Mouse (Mus musculus): ENCODE measurements around the gene Ing5.
"Not testable (repeated sequence)": the region's sequence is repeated elsewhere in the genome, so short reads cannot be mapped to it uniquely, and the experiment has no call there.

The Ing5 gene

DNA sequence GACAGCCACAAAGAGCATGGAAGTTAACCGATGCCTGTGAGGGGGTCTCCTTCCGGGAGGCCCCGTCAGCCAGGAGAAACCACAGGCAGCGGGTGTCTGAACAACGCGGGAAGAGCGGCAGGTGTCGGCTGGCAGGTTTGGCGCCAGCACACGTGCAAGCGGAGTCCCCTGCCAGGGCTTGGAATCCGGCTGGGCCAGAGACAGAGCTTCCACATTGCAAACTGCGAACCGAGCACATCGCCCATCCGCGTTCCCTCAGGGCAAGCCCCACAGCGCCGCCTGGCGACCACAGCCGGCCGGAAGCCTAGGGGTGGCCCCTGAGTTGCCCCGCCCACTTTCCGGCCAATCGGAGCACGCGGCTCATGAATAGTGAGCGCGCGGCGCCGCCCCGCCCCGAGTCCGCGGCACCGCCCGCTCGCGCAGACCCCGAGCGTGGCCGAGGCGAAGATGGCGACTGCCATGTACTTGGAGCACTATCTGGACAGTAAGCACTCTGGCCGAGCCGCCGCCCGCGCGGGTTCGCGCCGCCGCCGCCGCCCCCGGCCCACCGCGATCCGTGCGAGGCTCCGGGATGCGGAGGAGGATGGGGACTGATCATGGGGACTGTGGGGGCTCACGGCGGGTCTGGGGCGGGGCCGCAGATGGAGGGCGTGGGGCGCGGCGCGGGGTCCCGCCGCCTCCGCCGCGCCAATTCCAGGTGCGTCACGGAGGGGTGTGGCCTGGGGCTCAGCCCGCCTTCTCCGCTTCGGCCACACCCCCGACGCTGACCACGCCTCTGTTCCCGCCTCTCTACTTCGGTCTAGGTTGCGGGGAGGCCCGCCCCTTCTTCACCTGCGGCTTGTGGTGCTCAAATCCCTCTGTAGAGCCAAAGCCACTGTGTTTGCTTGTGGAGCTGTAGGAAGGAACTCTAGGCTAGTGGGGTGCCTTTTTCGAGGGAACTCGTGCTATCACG is at the start of gene Ing5:
Ing5 (plus strand) TSS at position 410 of the 952 bp plus-strand sequence.
- peak; percentile 100 for DNase-seq

DNA sequence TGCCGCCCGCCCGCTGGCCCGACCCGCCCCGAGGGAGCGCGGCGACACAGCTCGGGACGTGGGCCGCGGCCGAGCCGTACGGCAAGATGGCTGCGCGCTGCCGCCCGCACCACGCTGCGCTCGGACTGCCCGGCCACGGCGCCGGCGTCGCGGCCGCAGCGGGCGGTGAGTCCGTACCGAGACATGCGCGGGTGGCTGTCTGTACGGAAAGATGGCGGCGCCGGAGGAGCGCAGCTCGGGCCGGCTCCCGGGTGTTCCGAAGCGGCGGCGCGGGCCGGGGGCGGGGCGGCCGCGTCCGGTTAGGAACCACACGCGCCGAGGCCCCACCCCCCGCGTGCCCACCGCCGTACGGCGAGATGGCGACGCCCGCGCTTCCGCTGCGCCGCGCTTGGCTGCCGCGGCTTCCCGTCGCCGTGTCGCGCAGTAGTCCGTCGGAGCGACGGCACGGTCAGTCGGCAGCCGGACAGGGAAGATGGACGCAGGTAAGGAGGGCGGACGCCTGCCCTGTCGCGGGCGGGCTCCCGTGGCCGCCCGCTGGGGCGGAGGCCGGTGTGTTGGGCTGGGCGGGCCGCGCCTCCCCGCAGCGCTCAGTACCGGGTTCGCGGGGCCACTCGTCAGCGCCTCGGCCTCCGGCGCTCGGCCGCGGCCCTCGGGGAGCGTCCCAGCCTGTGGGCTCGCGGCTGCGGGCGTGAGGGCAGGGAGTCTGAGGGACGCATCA is 49.0 kb upstream of the Ing5 start, which contains the start of gene Thap4:
Thap4 (minus strand) TSS at position 292 of the 718 bp plus-strand sequence.
- DNase-seq, result peak; percentile 95

DNA sequence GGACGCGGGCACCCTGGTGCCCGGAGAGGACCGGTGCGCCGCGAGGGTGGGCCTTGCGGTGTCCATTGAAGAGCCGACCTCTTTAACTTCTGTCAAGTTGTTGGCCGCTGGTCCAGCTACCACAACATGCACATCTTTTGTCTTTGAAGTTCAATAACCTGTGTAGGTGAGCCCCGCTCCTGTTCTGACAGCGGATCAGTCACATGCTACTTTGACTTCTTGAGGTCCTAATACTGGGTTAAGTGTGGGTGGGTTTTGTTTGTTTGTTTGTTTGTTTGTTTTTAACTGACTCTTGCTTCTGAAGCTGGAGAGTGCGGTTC is 48.5 kb upstream of the Ing5 start:
- no peak for DNase-seq

DNA sequence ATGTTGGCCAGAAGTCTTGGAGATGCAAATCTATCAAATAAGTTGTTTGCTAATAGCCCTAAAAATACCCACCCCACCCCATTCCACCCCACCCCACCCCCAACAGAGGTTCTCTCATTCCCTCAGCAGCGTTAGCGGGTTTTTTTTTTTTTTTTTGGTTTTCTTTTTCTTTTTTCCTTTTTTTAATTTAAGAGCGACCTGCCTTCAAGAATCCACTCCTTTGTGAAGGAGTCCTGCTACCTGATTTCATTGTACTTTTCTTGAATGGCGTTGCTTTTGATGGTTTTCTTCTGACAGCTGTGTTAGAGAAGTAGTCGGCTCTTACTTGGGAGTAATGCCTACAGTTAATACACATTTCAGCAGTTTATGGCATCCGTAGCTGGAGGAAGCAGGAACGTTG is 48.1 kb upstream of the Ing5 start:
- no peak for DNase-seq

DNA sequence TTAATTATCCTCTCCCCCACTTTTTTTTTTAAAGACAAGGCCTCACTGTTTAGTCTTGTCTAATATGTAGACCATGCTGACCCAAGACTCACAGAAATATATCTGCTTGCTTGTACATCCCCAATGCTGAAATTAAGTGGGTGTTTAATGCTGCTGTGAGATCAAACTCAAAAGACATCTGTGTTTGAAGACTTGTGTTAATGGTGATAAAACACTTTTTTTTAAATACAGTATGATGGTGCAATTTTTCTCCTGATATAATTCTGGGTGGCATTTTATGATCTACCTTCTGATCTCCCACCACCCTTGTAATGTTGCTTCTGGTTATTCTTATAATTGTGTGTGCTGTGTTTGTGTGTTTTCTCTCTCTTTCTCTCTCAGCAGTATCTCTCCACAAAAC is 47.6 kb upstream of the Ing5 start:
- no peak for DNase-seq

DNA sequence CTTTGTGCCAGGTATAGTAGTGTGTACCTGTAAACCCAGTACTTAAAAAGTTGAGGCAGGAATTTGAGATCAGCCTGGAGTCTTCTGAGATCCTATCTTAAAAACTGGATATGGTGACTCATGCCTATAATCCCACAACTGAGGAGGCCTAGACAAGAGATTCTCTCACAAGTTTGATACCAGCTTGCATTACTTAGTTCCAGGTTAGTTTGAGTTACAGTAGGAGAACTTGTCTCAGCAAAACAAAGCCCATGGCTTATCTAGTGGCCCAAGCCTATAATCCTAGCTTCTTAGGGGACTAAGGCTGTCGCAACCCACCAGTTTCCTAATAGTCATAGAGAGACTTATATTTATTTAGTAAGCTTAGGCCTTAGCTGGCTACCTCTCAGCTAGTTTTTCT is 43.7 kb upstream of the Ing5 start:
- DNase-seq, result no peak

DNA sequence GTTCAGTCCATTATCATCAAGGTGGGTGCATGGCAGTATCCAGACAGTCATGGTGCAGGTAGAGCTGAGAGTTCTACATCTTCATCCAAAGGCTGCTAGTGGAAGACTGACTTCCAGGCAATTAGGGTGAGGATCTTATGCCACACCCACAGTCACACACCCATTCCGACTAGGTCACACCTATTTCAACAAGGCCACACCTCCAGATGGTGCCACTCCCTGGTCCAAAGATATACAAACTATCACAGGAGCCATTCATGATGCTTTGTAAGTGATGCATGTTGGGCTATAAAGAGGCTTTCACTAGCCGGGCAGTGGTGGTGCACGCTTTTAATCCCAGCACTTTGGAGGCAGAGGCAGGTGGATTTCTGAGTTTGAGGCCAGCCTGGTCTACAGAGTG is 40.2 kb upstream of the Ing5 start:
- DNase-seq, result not testable (repeated sequence)

DNA sequence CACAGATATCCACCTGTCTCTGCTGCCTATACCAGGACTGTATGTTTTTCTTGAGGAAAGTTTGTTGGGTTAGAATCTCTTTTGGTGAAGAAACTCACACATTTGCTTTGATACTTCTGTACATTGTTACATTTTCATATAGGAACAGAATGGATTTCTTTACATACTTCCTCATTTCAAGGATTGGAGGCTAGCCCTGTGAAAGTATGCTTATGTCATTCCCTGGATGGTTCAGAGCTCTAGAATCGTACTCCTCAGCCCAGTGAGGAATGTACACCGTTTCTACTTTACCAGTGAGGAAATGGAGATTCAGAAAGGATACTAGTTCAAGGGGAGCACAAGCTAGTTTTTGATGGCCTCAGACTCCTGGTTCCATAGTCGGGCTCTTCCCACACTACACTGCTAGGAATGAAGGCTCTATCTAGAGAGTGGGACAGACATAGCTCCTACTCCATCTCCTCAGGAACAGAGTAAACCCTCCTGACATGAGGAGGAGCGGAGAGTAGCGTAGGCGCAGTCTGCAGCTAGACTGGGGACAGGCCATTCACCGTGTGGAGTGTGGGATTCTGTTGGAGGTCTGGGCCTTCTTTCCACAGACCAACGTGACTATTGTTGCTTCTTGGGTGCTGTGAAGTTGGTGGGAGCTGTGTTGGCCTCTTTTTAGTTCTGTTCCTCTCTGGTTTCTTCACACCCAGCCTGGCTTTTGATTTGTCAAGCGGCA is 38.7 kb upstream of the Ing5 start:
- no peak for DNase-seq

DNA sequence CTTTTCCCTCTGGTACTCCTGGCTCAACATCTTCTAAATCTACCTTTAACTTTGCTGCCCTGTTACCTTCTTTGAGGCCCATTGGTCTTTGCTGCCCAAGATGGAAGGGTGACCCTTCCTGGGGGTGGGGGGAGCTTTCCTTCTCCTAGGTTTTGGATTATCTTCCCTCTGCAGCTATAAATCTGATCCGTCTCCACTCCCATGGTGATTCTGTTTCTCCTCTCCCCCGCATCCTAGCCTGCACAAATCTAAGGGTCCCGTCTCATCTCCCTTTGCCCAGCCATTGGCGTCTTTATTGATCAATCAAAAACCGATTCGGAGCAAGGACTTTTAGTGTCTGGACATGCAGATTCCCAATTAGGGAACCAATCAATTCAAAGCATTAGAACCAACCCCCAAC is 36.2 kb upstream of the Ing5 start:
- no peak for DNase-seq

DNA sequence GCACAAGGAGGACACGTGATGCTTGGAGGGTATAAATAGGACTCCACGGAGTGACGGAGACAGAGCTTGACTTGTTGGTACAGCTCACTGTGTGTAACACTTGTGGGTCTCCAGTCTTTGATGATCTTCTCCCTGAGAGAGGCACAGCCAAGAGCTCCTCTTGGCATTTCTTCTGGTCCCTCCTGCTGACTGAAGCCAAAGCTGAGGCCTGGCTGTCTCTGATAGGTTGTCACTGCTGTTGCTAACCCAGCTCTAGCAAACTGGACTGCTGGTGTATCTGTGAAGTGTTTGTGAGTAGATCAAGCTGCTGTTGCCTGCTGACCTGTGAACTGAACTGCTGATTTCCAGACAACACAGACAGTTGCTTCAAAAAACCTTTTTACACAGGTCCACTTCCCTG is 33.9 kb upstream of the Ing5 start:
- DNase-seq, result no peak

DNA sequence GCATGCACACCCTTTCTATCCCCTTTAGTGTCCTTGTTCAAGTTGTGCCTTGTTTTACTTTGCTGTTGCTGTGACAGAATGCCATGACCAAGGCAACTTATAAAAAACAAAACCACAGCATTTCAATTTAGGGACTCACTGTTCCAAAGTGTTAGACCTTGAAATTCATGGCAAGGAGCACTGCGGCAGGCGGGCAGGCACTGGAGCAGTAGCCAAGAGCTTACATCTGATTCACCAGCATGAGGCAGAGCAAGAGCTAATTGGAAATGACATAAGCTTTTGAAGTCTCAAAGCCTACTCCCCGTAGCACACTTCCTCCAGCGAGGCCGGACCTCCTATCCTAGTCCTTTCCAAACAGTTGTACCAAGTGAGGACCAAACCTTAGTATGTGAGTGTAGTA is 27.1 kb upstream of the Ing5 start:
- no peak for DNase-seq

DNA sequence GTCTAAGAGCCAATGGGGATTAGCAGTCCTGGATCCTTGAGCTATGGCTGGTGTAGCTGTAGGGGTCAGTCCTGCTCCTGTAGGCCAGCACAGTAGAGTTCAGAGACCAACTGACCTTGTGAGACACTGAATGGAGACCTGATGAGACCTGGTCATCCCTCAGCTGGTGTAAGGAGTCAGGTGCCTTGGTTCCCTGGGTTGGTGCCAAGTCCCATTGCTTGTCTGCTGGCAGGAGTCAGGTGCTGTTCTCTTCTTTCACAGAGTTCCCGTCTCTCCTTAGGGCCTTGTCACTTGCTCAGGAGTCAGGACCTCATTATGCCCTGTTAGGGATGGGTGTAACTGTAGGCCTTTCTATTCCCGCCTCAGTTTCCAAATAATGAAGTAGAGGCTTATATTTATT is 16.9 kb upstream of the Ing5 start:
- no peak for DNase-seq

DNA sequence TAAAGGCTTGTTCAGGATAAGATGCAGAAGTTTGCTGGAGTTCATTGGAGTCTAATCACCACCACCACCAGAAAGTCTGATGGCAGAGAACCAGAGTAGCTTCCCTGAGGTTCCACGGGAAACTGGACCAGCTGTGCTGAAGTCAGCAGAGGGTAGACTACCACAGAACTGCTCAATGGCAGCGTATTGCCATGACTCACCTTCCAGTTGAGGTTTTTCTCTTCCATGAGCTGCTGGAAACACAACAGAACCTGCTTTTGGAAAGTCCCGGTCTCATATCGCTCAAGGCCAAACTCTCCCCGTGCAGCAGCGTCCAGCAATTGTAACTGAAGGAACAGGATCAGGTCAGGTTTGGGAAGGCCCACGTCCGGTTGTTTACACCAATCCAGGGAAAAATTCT is 9.2 kb upstream of the Ing5 start:
- no peak for DNase-seq

DNA sequence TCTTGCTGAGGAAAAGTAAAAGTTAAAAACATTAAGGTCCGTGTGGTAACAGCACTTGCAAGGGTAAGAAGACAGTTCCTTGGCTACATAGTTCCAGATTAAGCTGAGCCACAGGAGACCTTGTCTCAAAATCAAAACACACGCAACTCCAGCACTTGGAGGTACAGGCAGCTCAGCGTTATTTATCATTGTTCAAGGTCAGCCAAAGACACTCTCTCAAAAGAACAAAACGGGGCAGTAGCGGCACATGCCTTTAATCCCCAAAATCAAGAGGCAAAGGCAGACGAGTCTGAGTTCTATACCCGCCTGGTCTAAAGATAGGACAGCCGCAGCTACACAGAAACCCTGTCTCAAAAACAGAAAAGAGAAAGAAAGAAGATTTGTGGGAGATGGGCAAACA is 7.9 kb upstream of the Ing5 start:
- DNase-seq, result no peak

DNA sequence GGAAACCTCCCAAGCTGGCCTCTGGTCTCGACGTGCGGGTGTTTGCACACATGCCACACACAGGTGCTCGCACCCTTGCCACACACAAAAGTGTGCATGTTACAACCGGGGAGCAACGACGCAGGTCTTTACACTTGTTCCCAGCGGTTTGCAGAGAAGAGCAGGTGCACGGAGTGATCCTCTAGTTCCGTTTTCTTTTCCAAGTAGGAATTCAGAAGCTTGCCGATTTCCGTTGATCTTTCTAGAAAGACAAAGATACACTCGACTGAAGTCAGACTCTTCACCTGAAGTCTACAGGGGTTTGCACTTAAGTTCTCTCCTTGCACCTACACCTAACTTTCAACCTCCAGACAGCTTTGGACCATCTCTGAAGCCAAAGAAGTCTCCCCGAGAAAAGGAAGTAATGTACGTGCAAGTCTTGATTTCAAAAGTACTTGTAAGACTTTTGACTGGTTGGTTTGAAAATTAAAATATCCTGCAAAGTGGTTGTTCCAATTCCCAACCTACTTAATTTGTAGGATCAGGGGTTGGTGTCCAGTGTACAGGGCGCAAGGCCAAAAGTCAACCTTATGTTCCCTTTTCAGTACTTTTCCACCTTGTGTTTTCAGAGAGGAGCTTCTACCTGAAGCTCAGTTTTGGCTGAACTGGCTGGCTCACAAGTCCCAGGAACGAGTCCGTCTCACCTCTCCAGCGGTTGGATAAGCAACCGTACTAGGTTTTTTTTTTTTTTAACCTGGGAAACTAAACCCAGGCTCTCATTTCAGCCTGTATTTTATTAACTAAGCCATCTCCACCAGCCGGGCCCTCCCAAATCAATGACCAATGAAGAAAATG is 2.9 kb upstream of the Ing5 start:
- DNase-seq, result no peak

DNA sequence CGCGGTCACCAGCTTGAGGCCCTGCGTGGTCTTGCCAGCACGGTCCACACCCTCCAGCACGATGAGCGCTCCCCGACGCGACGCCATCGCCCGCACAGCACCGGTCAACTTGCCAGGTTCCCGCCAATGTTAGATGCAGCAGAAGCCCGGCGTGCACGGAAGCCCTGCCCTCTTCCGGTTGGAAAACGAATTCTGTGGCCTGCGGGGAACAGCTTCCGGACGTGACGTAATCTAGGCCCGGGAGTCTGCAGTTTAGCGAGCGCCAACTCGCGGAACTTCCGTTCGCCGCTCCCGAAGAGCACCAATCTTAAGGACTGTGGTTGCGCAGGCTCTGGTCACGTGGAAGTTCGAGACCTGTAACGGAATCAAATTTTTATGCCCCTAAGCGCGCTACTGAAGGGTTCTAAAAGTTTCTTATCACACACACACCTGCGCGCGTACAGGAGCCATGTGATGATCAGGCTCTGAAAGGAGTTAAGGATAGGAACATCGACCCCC is 2.0 kb upstream of the Ing5 start, which contains the start of gene Dtymk:
Dtymk (minus strand) TSS at position 194 of the 498 bp plus-strand sequence.
- DNase-seq, result peak; percentile 88

DNA sequence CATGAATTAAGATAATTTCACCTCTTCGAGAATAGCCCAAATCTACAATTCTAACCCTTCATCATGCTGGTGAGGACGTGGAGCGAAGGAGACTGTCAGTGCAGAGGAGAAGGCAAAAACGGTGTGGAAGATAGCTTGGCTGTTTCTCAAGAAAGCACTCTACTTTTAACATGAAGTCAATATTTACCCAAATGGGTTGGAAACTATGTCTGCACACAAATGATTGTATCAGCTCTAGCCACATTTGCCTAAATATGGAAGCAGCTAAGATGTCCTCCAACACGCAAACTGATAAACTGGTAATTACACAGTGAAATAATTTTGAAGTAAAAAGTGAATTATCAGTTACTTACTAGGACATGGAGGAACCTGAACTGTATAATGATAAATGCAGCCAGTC is 994 bp upstream of the Ing5 start:
- DNase-seq, result no peak

DNA sequence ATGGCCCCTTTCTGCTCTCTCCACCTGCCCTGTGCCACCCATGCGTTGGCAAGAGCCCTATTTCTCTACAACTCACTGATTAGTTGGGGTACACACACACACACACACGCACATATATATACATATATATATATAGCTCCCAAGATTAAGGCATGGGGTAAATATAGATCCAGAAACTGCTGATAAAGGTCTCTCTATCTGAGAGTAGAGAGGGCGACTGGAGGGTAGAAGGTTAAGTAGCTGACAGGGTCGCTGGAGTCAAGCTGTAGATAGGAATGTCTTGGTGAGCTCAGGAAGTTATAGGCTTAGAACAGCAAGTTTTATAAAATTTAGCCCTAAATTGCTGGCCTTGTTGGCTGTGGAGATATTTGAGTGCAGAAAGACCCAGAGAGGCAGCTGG is 1.1 kb downstream of the Ing5 start:
- no peak for DNase-seq

DNA sequence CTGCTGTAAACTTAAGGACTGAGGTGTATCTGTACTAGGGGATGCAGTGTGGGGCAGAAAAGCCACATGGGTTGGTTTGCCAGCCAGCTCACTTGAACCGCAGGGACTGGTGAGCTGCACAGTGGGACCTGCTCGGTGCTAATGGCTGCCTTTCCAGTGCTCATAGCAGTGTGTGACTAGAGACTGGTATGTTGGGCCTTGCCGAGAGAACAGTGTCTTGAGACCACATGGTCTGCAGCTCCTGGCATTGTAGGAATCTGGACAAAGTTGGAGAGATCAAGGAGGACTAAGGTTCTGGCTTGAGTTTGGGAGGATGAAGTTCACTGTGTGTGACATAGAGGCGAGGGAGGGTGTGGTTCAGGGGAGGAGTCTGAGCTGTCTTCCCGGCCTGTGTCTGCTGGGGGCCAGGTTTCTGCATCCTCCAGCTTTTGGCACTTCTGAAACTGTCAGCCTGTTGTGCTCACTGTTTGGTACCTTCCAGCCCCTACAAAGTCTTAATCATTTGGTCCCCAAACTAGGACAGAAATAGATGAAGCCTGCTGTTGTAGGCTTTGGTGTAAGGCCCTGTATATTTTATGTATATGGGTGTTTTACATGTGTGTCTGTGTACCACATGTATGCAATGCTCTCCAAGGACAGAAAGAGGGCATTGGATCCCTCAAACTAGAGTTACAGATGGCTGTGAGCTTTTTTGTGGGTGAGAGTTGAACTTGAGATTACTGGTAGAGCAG is 1.6 kb downstream of the Ing5 start:
- no peak for DNase-seq

DNA sequence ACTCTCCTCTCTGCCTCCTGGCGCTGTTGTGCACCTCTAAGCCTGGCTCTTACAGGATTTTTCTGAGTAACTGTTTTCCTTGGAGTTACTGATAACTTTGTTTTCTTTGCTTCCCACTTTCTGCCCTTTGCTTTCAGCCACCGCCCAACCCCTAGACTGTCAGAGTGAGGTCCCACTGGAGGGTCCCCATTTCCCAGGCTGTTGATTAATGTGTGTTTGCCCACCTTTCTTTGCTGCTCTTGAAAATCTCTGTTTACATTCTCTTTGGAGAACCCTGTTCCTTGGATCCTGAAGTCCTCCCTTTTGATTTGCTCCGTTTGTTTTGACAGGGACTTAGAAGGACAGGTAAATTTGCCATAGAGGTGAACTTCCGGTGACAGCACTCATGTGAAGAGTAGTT is 5.1 kb downstream of the Ing5 start:
- DNase-seq, result no peak

DNA sequence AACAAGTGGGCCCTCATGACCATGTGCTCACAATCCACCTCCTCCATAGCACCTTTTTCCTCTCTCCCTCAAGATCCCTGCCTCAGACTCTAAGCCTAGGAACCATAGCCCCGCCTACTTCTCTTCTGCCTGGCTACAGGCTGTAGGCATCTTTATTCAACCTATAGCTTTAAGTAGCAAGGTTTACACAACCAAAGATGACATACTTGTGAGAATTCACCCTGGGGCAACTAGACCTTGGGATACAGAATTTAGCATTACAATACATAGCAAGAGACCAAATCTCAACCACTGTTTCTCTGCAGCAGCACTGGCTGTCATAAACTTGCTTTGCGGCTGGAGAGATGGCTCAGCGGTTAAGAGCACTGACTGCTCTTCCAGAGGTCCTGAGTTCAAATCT is 6.2 kb downstream of the Ing5 start:
- DNase-seq, result no peak

Data from right cerebral cortex, postnatal 14 days (tissue).